Mouse (Mus musculus) embryonic fibroblast, embryonic 13.5 days (primary cell): ENCODE data around the gene Elf5. TPM values are rescaled to one million over a fixed set of nuclear protein-coding genes. Genes with fewer than 3 reads are reported as not detected.

Experiments used
- H3K27ac ChIP-seq: 2 replicates; pipeline ENCODE4 v1.5.1; 2012; ENCODE audit warnings: low read length, control low read depth, inconsistent platforms; ENCODE audit not compliant: insufficient read depth
- H3K4me1 ChIP-seq: 2 replicates; pipeline ENCODE4 v1.6.1; 2011; ENCODE audit warnings: low read length; ENCODE audit not compliant: control insufficient read depth, insufficient read depth
- H3K4me3 ChIP-seq: 2 replicates; pipeline ENCODE4 v1.5.1; 2011; ENCODE audit warnings: mild to moderate bottlenecking, control low read depth, low read length; ENCODE audit not compliant: insufficient read depth
- CTCF ChIP-seq: IDR thresholded peaks from 2 replicates; pipeline ENCODE4 v1.5.1; 2011; ENCODE audit warnings: mild to moderate bottlenecking, control low read depth, low read length, moderate library complexity, borderline replicate concordance; ENCODE audit not compliant: insufficient read depth
- POLR2A ChIP-seq: IDR thresholded peaks from 2 replicates; pipeline ENCODE4 v1.6.1; 2011; ENCODE audit warnings: low read depth, mild to moderate bottlenecking, control low read depth, low read length, moderate library complexity
- polyA plus RNA-seq: library from polyadenylated mRNA; stranded (reverse); fragments of >200 nt; gene quantifications from 2 replicates; pipeline ENCODE4 v1.2.4, GENCODE M21; 2011; ENCODE audit warnings: low read depth; ENCODE audit not compliant: missing spikeins, insufficient read length

The Elf5 gene
- polyA plus RNA-seq, 1 experiment, result not detected

- Histone ChIP-seq H3K27ac (no peak overlapping the region), H3K4me1 (no peaks in the 10 kb centered on the region), H3K4me3 (no peak overlapping the region)
- TF ChIP-seq CTCF (no peak), POLR2A (no peak)
Measured at GRCm38 (mm10) chr2:103452550-103452949, 41.1 kb downstream of the Elf5 start.

DNA sequence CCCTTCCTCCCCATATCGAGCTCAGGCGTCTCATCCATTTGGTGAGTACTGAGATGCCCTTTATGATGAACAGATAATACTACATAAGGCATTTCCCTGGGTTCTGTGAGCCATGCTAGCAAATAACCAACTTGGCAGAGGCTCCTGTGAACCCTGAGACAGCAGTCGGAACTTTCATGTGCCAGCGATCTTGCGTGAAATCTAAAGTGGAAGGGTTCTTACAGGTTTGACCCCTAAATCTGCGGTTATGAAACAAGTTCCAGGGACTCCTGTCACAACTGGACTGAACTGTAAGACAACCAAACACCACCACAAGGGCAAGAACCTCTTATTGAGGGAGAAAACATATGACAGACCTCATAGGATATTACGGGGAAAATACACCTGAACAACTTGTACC is 44.3 kb downstream of the Elf5 start:
- TF ChIP-seq CTCF, result no peak
- no peak for TF ChIP-seq POLR2A

DNA sequence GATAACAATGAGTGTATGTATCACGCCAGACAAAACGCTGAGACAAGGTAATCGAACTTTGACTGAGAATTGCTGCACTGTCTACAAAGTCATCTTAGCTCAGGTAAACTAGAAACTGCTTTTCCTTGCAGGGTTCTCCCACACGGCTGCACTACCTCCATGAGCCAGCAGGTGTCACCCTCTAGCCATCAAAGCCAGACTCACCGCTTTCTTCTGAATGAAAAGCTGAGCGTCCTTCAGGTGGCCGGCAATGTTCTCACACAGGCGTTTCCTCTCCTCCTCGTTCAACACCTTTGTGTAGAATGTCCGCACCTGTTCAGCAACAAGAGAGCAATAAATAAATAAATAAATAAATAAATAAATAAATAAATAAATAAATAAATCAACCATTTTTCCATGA is 45.2 kb downstream of the Elf5 start:
- H3K27ac ChIP-seq, result no peak overlapping the region
- no peaks in the 10 kb centered on the region for H3K4me1 ChIP-seq
- TF ChIP-seq CTCF (peak; percentile 90), POLR2A (no peak)
- H3K4me3 ChIP-seq, result no peak overlapping the region

More for the DNA sequence above, 44.3 kb downstream of the Elf5 start:
- H3K27ac ChIP-seq, result no peak overlapping the region
- H3K4me3 ChIP-seq, result no peak overlapping the region
- H3K4me1 ChIP-seq, result no peaks in the 10 kb centered on the region

DNA sequence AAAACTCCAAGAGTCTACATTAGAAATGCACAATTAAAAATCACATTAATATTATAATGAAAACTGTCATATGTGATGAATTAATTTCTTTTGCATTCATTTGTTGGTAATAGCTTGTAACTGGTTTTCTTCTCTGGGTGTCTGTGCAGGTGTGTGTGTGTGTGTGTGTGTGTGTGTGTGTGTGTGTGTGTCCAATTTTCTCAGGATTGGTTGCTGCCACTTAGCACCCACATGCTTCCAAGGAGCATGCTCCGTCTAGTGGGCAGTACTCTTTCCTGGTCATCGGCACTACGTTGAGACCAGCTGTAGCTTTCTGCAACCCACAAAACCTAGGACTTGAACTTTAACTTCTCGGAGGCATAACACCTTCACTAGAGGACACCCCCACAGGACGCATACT is 45.6 kb downstream of the Elf5 start:
- no peaks in the 10 kb centered on the region for H3K4me1 ChIP-seq
- no peak for TF ChIP-seq CTCF
- no peak for TF ChIP-seq POLR2A
- H3K27ac ChIP-seq, result no peak overlapping the region
- no peak overlapping the region for H3K4me3 ChIP-seq

DNA sequence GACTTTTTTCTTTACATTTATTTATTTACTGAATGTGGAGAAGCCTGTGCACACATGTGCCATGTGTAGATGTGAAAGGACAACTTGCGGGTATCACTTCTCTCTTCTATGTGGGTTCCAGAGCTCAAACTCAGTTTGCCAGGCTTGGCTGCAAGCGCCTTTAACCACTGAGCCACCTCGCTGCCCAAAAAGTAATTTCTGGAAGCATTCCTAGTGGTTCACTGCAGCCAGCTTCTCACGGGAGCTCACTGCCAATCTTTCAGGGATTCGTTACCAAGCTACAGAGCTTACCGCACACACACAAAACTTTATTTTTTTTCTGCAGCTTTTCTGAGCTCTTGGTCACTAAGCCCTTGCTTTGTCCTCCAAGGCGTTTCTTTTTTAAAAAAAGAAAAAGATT is 46.1 kb downstream of the Elf5 start:
- no peaks in the 10 kb centered on the region for H3K4me1 ChIP-seq
- H3K27ac ChIP-seq, result no peak overlapping the region
- TF ChIP-seq CTCF (no peak), POLR2A (no peak)
- H3K4me3 ChIP-seq, result no peak overlapping the region

DNA sequence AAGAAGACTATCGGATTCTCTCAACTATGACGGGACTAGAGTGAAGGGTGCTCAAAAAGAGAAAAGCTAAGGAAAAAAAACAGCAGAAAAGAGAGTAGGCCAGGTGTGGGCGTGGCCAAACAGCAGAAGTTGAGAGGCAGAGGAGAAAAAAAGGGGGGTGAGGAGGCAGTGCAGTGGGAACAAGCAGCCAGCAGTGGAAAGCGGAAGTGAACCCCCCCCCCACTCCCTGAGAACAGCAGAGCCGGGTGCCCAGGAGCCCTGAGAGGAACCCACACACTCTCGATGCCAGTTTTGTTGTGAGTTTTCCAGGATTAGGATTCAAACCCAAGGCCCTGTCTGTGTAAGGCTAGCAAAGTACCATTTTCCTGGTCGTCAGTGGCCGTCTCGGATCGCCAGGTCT is 47.6 kb downstream of the Elf5 start:
- Histone ChIP-seq H3K4me3 (no peak overlapping the region), H3K27ac (no peak overlapping the region), H3K4me1 (no peaks in the 10 kb centered on the region)
- TF ChIP-seq POLR2A, result no peak
- no peak for TF ChIP-seq CTCF

DNA sequence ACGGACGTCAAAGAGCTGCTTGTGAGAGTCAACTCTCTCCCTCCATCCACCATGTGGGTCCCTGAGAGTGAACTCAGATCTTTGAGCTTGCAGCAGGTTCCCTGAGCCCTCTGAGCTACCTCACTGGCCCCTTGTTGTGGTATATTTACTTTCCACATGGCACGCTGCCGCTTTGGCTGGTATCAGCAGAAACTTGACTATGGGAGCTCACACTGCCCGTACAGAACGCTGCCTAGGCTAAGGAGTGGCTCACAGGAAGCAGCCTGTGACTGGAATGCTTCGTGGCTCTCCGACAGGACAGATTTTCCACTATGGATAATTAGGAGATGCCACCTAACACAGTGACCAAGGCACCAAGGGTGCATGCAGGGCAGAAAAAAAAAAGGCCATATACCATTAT is 49.7 kb downstream of the Elf5 start:
- H3K27ac ChIP-seq, result peak overlapping the region; percentile 1; the same call in 1 of the 2 replicates
- no peak overlapping the region for H3K4me3 ChIP-seq
- TF ChIP-seq POLR2A (no peak), CTCF (no peak)
- H3K4me1 ChIP-seq, result no peaks in the 10 kb centered on the region

DNA sequence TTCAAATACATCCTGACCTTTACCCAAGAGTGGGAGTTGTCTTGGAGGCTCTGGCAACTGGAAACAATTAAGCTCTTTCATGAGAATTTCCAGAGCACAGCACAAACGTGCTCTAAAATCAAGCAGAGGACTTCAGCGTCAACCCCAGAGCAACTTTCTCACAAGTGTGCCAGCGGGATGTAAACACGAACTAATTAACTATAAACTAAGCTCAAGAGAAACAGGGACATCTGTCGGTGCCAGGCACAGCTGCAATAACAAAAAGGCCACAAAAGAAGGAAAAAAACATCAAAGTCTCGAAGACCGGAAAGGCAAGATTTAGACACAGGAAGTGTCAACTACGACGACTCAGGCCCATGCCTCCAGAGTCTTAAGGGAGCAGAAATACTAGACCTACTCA is 50.3 kb downstream of the Elf5 start:
- Histone ChIP-seq H3K4me3 (no peak overlapping the region), H3K27ac (peak overlapping the region; percentile 46), H3K4me1 (no peaks in the 10 kb centered on the region)
- no peak for TF ChIP-seq CTCF
- TF ChIP-seq POLR2A, result no peak

DNA sequence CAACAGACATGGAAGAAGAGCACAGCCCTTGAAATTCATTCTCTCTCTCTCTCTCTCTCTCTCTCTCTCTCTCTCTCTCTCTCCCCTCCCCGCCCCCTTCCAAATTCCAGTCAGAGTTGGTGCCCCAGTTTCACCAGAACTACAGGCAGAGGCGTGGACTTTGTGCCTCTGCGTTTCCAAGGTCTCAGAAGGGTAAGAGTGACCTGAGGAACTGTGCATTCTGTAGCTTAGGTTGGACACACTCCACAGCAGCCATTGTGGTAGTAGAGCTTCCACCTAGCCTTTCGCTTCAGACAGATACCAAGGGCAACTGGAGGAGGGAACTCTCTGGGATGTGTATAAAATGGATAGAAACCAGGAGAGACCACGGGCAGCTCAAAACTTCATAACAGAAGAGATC is 51.3 kb downstream of the Elf5 start:
- no peak overlapping the region for H3K4me3 ChIP-seq
- TF ChIP-seq POLR2A, result no peak
- TF ChIP-seq CTCF, result no peak
- no peak overlapping the region for H3K27ac ChIP-seq
- H3K4me1 ChIP-seq, result no peaks in the 10 kb centered on the region

GRCm38 (mm10) chr2:103464524-103464923 is 53.0 kb downstream of the Elf5 start:
- Histone ChIP-seq H3K4me1 (no peaks in the 10 kb centered on the region), H3K27ac (no peak overlapping the region), H3K4me3 (no peak overlapping the region)
- TF ChIP-seq POLR2A (no peak), CTCF (no peak)

GRCm38 (mm10) chr2:103465429-103465828 is 53.9 kb downstream of the Elf5 start:
- Histone ChIP-seq H3K4me1 (no peaks in the 10 kb centered on the region), H3K4me3 (no peak overlapping the region), H3K27ac (no peak overlapping the region)
- TF ChIP-seq CTCF (no peak), POLR2A (no peak)

DNA sequence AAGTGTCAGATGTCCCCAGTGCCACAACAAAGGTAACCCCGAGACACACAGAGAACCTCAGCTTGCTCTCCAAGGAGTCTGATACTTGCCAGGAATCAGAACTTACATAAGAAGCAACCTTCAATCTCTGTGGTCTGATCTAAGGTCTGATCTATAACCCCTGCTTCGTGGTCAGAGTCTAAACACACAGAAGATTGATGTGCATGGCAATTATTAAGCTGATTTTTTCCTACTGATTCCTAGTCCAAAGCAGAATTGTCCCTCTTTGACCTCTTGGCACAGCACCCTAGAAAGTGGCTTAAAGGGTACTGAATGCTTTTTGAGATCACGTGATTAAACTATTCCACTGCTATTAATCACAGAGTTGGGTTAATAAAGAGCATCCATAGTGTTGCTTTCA is 54.8 kb downstream of the Elf5 start:
- no peak for TF ChIP-seq CTCF
- TF ChIP-seq POLR2A, result no peak
- H3K4me1 ChIP-seq, result no peaks in the 10 kb centered on the region
- H3K27ac ChIP-seq, result no peak overlapping the region
- H3K4me3 ChIP-seq, result no peak overlapping the region
